Mouse (Mus musculus) retina, postnatal 1 day (tissue): Measurements from ENCODE around the gene Afap1.

Experiments used
- DNase-seq: peaks from one replicate; pipeline ENCODE4 v3.0.0-alpha.2; 2012

Afap1 gene

DNA sequence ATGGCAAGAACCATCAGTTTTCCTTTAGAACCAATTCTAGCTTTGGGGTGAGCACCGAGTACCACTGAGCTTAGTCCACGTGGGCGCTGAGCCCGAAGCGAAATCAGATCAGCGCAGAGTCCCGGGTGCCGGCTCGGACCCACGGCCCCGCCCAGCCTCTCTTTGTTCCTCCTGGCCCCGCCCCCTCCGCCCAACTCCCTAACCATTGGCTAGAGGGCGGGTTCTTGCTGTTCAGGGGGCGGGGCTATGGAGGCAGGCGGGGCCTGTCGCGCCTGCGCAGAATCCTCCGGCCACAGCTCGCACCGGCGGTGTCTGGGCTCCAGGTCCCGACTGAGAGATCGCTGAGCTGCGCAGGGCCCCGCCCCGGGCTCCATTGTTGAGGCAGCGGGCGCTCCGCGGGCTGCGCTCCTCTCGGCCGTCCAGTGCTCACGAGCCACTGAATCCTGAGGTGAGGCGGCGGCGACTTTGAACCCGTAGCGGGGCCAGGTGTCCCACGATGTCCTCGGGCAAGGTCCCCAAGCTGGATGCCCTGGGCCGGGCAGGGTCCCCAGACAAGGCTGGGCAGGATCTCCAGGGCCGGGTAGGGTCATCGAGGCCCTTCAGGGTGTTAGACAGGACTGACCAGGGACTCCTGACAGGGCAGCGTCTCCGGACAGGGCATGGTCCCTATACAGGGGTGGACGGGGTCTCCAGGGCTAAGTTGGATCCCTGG is at the start of gene Afap1:
Afap1 (plus strand) TSS at position 227 of the 712 bp plus-strand sequence.
- DNase-seq = peak; percentile 98

DNA sequence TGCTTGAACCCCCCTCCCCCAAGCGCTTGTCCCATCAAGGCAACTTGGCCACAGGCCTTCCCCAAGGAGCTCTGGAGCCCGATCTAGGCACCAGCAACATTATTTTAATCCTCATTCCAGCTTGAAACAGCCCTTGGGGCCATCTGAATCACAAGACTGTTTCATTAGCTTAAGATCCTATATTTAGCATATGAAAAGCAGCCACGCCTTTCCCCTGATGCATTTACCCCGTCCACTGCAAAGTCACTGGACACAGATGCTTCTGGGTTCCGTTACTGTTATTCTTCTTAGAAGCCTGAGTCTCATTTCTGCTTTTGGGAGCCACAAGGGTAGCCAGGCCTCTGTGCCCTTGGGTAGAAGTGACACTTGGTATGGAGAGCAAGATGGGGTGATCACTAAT is 41.6 kb upstream of the Afap1 start:
- DNase-seq = no peak

DNA sequence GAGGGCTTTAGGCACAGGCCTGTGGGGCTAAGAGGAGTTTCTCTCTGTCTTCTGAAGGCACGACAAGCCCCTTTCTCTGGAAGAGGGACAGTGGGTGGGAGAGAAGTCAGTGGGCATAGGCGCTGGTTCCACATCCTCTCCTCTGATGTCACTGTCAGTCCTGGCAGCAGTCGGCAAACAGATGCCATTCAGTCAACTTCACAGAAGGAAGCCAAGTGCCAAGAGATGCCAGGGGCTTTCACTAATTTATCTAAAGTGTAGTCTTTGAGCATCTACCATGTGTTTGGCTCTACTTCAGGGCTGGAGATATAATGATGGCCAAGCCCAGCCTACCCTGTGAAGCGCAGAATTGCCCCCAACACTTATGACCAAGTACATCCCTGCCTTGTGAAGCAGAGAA is 39.7 kb upstream of the Afap1 start:
- DNase-seq = no peak

DNA sequence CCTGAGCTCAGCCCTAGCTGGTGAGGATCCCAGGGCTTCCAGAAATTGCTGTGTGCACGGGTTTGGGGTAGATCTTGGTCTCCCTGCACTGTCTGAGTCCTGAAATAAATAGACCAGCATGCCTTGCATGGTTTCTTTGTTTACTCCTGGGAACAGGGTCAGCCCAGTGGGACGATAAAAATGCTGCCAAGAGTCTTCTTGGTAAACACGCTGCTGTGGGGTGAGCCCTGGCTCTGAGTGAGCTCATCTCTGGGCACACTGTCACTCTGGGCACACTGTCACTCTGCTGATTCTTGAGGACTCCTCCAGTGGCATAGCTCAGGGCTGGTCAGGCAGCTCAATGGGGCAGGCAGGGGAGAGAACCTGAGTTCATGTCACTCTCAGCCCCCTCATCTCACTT is 36.9 kb upstream of the Afap1 start:
- peak; percentile 44 for DNase-seq

DNA sequence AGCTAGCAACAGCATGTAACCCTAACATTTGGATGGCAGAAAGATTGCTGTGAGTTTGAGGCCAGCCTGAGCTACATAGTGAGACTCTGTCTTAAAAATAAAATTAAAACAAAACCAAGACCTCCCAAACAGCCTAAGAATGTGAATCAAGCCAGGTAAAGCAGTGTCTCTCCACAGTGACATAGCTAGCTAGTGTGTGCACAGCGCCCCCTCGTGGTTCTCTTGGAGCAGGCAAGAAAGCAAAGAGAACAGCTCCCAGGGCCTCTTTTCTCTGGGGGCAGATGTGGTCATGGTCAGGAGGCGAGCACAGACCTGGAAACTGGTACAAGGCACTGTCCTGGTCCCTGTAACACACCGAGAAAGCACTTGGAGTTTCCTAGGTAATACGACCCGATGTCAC is 35.0 kb upstream of the Afap1 start:
- DNase-seq = peak; percentile 85

DNA sequence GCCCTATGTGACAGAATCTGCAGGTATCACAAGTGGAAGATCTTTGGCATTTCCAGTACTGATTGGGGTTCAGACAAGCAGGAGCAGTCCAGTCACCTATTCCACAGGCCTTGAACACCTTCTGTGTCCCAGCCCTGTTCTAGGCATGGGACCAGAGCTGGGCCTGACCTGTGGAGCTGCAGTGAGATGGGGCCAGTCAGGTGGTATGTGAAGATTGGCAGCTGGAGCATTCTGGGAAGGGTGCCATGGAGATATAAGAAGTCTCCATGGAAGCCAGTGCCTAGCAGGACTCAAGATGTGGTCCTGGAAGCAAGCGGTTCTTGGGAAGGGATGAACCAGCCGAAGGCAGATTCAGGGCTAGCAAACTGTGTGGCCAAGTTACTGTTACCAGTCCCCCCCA is 31.7 kb upstream of the Afap1 start:
- DNase-seq = no peak

DNA sequence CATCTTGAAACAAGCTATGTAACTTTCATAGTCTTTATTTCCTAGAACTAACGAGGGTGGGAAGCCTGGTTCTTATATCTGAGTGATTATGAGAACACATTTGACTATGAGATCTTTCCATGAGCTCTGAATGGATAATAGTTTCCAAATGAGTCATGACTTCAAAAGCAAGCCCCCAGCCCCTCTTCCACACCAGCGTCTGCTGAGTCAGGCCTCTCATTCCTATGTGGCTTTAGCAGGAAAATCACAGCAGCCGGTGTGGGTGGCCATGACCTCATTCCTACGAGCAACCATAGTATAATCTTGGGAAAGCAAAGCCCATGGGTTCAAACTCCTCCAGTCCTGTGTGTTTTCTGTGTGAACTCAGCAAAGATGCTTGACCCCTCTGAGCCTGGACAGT is 23.1 kb upstream of the Afap1 start:
- no peak for DNase-seq

DNA sequence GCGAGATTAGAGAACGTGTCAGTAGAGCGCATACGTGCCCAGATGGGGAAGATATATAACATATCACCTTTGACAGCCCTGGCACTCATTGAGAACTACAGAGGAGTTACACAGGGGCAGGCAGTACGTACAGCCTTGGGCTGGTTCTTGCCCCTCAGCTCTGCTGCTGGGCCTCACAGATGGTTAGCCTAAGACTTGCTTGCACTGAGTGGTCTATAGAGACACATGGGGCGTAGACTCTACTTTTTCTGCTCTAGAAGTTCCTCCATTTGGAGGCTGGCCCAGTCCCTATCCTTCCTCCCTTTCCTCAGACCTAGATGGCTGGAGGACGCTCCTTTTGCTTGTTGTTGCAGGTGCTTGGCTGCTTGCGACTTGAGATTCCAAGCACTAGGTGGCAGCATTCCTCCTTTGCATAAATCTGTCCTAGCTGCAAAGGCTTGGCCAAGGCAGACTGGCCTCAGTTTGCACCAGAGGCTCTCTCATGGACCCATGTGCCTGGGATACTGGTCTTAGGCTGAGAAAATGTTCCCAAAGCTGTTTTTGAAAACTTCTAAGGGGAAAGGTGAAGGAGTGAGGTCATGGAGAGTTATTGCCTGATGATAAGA is 22.6 kb upstream of the Afap1 start:
- peak; percentile 90 for DNase-seq

DNA sequence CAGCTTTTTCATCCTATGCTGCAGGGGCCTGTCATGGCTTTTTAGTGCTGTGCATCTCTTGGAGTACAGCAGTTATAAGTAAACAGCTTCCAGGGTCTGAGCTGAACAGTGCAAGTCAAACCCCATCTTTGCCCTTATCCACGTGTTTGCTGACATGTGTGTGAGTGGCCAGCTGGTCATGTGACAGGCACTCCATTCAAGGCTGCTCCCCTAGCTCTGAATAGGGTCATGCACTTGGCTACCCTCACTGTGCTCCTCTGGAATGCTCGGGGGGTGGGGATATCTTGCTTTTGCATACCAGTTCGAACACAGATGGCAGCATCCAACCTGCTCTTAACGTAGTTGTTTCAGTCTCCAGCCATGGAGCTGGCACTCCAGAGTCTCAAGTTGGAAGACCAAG is 19.7 kb upstream of the Afap1 start:
- DNase-seq = peak; percentile 45

DNA sequence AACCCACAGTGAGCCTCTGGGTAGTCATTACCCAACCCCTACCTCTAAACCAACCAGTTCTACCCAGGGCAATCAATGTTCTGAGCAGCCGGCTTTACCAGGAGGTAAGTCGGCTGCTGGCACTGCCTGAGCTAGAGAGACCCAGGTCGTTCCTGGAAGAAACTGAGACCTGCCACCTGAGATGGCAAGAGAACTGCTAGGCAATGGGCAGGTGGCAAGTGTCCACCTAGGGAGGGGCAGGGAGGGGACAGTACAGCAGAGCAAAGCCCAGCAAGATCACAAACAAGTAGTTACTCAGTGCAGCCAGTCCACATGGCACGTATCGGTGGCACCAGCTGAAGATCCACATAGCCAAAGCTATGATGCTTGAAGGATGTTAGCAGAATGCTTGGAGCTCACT is 16.9 kb upstream of the Afap1 start:
- DNase-seq = no peak

DNA sequence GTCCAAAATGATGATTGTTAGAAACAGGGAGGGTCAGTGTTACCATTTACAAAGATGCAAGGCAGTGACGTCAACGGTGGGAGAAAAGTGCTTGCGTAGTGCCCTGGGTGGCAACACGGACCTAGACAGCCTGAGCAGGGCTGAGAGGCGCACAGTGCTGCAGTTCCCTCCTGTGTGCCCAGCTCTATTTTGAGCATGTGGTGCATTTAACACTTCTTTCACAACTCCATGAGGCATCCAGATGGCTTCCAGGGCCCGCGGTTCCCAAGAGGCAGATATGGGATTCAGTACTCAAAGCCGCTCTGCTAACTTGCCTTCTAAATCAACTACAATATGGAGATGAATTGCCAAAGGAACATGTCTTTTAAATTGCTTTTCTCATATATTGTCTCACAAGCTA is 13.9 kb upstream of the Afap1 start:
- DNase-seq = no peak

DNA sequence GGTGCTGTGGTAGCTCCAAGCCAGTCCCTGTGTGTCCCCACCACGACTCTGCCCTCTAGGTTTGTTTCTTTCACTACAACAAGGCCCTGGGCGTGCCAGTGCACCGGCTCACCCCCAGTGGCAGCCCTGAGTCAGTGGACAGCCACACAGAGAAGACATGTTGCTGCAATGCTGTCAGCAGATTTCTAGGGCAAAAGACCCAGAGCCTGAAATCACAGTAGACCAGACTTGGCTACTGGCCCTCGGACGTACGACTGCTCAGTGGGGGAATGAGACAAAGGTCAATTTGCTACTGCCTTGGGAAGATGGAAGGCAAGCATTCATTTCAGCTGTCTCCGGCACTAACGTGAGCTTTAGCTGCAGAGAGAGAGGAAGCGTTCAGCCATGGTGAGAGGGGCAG is 10.7 kb upstream of the Afap1 start:
- DNase-seq = no peak

DNA sequence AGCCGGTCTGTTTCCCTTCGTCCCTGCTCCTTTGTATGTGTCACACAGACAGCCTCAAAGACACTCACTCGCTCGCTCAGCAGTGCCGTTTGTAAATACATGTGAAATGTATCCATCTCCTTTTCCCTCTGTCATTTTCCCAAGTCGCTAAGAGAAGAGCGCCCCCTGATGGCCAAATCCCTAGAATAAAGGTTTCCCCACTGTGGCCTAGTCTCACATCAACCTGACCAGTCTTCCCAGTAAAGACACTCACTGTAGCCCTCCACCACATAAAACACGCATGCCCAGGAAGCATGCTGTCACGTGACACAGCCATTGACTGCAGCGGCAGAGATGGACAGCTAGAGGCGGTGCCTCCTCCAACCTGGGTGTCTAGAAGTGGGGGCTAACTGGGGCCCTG is 8.9 kb upstream of the Afap1 start:
- peak; percentile 72 for DNase-seq

DNA sequence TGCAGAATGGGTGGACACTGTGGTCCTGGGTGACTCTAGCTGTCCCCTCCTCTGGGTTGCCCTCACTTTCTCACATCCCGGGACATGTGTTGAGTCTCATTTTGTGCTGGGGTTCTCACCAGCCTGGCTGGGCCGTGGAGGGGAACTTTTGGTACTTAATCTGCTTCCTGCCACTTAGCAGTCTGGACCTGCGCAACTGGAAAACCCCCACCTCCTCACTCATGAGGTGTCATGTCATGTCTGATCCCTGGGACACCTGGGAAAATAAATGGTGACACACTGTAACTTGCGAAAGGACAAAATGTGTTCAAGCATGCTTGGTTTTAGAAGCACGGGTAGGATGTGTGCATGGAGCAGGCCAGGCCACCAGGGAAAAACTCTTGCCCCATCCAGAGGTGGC is 8.4 kb upstream of the Afap1 start:
- no peak for DNase-seq

DNA sequence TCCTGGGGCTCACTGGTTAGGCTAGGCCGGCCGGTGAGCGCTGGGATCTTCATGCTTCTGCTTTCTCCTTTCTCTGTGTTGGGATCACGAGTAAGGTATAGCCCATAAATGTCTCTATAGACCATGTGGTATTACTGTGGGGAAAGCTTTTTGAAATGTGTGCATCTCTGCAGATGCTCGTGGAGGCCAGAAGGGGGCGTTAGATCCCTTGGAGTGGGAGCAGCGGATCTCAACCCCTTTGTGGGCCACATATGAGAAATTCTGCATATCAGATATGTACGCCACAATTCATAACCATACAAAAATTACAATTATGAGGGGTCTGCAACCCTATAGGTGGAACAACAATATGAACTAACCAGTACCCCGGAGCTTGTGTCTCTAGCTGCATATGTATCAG is 4.2 kb upstream of the Afap1 start:
- DNase-seq = peak; percentile 48

DNA sequence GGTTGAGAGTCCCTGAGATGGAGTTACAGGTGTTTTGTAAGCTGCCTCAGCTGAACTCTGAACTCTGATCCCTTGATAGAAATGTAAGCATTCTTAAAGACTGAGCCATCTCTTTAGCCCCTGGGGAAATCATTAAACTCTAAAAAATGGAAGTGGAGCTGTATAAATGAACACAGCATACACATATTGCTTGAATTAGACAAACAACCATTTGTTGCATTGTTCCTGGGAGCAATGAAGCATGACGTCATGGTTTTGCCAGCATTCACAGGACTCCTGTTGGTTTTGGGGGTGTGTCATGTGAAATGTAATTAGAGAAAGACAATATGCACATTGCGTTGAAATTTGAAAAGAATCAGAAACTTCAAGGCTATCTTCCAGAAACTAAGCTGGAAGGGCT is 3.5 kb upstream of the Afap1 start:
- DNase-seq = peak; percentile 51

DNA sequence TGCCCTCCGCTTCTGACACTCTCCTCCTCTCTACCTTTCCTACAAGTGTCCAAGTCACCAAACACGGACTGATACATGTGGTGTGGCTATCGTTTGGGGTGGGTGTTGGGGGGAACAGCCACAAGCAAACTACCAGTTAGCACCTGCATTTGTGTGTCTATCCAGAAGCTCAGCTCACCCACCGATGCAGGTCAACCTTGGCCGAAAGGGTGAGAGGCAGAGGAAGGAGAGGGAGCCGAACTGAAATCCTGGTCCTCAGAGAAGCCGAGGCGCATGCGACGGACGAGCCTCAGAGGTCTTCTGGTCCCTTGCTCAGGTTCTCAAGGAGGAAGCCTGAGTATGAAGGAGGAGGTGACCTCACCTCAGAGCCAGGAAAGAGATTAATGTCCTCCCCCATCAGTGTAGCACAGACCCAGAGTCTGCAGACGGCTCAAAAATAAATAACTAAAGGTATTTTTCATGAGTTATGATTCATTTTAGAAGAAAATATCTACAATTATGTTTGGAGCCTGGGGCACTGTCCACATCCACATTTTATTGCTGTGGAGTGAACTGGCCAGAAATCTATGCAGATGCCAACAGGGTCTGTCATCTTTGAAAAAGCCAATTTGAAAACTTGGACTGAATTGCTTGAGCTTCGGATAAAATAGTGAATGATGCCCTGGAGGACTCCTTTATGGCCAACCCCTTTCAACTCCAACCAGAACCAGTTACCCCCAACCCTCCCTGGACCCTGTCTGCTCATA is 2.0 kb upstream of the Afap1 start:
- no peak for DNase-seq

DNA sequence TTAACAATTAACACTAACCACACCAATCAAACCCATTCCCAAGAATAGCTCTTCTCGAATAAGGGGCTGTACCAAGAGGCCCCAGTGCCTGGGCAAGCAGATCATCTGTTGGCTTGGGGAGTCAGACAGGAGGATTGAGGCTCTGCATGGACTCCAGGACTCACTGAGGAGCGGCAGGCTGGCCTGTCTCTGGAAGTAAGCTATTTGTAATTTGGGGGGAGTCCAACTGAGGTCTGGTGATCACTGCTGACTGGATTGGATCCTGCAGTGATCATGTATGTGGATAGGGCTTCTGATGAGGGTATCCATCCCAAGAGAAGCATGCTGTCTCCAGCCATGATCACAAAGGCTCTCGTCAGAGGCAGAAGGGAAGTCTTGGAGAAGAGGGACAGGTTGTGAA is 756 bp upstream of the Afap1 start:
- no peak for DNase-seq

DNA sequence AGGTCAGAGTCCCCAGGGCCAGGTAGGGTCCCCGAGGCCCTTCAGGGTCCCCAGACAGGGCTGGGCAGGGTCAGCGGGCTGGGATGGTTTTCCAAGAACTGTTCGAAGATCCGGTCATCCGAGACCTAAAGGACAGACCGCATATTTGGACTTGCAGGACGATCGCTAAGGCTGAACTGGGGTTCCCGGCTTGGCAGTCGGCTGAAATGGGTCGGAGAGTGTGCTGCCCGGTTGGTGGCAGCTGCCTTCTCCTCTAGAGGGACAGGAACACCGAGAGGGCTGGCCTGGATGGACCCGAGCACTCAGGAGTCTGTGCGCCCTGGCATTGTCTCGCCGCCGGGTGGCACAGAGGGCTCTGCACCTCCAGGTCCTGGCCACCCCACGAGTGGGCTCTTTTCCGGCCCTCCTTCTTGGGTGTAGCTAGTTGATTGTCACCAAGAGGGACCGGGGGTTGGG is 714 bp downstream of the Afap1 start:
- DNase-seq = peak; percentile 75

DNA sequence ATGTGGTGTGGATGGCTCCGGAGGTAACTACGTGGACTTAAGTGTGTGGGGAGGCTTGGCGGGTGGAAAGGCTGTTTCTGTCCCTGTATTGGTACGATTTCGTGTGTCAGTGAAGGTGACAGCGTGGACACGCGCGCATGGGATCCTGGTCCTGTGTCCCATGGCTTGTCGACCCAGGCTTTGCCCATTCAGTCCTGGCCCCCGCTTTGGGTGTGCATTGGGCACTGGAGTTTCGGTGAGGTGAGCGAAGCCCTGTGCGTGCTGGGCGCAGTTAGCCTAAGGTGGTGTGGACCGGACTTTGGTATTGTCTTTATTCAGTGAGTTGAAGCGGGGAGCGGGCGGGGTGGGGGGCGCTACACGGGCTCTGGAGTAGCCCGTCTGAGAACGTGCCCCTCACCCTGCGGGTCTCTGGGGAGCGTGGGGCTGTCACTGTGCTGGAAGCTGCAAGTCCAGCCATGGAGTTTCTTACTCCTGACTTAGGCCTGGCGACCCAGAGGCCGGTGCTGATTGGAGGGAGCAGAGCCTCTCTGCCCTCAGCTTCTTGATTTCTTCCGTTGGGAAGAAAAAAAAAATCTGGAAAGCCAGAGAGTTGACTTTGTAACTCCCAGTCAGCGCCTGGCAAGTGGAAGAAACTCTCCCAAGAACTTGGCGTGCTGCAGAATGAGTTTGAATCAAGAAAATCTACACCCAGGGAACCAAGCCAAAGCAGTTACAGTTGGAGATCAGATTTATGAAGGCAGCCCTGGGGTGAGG is 1.4 kb downstream of the Afap1 start:
- DNase-seq = peak; percentile 27

DNA sequence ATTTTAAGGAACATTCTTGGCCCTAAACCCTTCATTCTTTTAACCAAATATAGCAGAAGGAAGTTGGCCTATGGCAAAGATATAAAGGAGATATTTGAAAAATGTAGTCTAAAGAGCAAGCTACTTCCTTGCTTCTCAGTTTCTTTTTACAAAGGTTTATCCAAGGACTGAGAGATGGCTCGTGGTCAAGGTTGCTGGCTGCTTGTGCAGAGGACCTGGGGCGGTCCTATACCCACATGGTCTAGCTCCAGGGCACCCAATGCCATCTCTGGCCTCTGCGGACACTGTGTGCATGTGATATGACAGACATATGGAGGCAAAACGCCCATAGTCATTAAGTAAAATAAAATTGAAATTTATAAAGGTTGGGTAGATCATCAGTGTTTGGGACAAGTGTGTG is 2.8 kb downstream of the Afap1 start:
- no peak for DNase-seq

DNA sequence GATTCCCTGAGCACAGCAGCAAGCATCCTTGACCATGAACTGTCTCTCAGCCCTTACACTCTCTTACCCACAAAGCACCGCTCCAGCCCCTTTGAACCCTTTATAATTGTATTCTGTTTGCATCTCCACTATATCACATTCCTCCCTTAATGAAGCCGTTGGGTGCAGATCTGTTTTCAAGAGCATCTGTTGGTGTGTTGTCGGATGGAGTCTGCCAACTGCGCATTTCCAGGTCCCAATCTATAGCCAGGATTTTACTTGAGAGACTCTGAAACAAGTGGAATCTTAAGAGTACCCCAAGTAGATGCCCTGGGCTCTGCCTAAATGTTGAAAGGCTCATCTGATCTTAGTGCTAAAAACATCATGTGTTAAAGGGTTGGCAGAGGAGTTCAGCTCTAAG is 3.4 kb downstream of the Afap1 start:
- no peak for DNase-seq

DNA sequence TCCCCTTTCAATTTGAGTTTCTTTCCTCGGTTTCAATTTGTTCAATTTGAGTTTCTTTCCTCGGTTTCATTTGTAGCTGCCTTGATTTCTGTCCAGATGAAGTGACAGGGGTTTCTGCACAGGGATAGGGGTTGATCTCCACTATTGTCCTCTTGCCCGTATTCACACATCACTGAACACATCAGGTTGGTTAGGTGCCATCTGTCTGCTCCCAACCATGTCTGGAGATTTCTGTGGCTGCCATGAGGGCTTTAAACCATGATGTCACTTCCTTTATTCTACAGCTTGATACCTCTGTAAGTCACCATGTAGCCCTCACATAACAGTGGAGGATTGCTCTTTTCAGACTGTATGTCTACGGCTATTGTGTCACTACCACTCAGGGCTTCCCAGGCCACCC is 4.0 kb downstream of the Afap1 start:
- DNase-seq = peak; percentile 61

DNA sequence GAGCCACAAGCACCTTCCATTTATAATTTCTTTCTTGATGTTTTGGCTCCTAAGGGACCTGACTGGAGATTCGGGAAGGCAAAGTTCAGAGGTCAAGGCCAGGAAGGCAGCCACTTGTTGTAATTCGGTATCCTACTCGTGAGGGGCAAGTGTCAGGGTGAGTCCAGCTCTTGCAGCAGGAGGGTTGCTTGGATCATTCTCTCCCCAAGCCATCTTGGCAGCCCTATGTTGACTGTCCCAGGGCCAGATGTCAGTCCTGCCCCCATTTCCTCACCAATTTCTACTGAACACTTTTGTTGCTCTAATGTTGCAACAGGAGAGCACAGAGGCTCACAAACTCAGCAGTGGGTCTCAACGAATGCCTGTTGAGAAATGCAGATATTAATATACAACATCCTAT is 5.0 kb downstream of the Afap1 start:
- DNase-seq = no peak
